Mouse (Mus musculus) midbrain, embryonic 10.5 days (tissue): ENCODE measurements around the gene Rrad. TPM values are rescaled to one million over a fixed set of nuclear protein-coding genes. Genes with fewer than 3 reads are reported as not detected.
"Not testable (repeated sequence)": the region's sequence is repeated elsewhere in the genome, so short reads cannot be mapped to it uniquely, and the experiment has no call there.

Experiments
- DNase-seq: peaks from one replicate; pipeline ENCODE4 v3.0.0-alpha.2; 2017; ENCODE audit warnings: low spot score
- H3K27ac ChIP-seq: fragments of 300-500 bp; sonication (generic); replicated peaks from 2 replicates; pipeline ENCODE4 v1.5.1; 2016; ENCODE audit warnings: mild to moderate bottlenecking
- H3K27me3 ChIP-seq: fragments of 300-500 bp; sonication (generic); 2 replicates; pipeline ENCODE4 v1.6.1; 2016; ENCODE audit warnings: low read depth, mild to moderate bottlenecking; ENCODE audit not compliant: poor library complexity, severe bottlenecking
- H3K36me3 ChIP-seq: fragments of 300-500 bp; sonication (generic); 2 replicates; pipeline ENCODE4 v1.6.1; 2016; ENCODE audit warnings: mild to moderate bottlenecking, moderate library complexity
- H3K4me1 ChIP-seq: fragments of 300-500 bp; sonication (generic); 2 replicates; pipeline ENCODE4 v1.6.1; 2016
- H3K4me3 ChIP-seq: fragments of 300-500 bp; sonication (generic); 2 replicates; pipeline ENCODE4 v1.5.1; 2016; ENCODE audit warnings: mild to moderate bottlenecking, moderate library complexity
- H3K9me3 ChIP-seq: fragments of 300-500 bp; sonication (generic); replicated peaks from 2 replicates; pipeline ENCODE4 v1.6.1; 2016; ENCODE audit warnings: mild to moderate bottlenecking
- WGBS: fragments of 180-500 bp; shearing (Covaris S2); methylation state at CpG from one replicate; pipeline ENCODE4 v1.1.7; 2016; 5-methylcytosine and 5-hydroxymethylcytosine counted together
- polyA plus RNA-seq: library from polyadenylated mRNA; unstranded; fragments of >200 nt; fragmentation: Nextera tagmentation; extraction: Ambion mirVana; gene quantifications from 2 replicates; pipeline ENCODE4 v1.2.1, GENCODE M21; 2016

Rrad gene
- polyA plus RNA-seq = 1.3 and 2.0 TPM in 2 replicates

- H3K27me3 ChIP-seq = peaks cover 42% of the 10 kb centered on the region
- peaks cover 30% of the 10 kb centered on the region for H3K4me1 ChIP-seq
- H3K27ac ChIP-seq = peak within 1 kb of the TSS; percentile 59
- H3K4me3 ChIP-seq = peak within 1 kb of the TSS; percentile 56
- peak; percentile 55 for DNase-seq
- WGBS = 1% methylated on average over 25 of the region's 28 CpGs
- no peaks in the 10 kb centered on the region for H3K9me3 ChIP-seq
- peaks cover 10% of the 10 kb centered on the region for H3K36me3 ChIP-seq
Observed at GRCm38 (mm10) chr8:104630981-104631663, at the start of gene Rrad. Gene Rrad (minus strand): TSS chr8:104631327.

- DNase-seq = no peak
- Histone ChIP-seq H3K4me1 (no peaks in the 10 kb centered on the region), H3K9me3 (no peaks in the 10 kb centered on the region), H3K4me3 (no peak overlapping the region), H3K27ac (no peak overlapping the region), H3K27me3 (no peaks in the 10 kb centered on the region), H3K36me3 (no peaks in the 10 kb centered on the region)
- 81% methylated on average over 4 of the region's 4 CpGs for WGBS
Observed at GRCm38 (mm10) chr8:104655614-104656013, 24.5 kb upstream of the Rrad start.

DNA sequence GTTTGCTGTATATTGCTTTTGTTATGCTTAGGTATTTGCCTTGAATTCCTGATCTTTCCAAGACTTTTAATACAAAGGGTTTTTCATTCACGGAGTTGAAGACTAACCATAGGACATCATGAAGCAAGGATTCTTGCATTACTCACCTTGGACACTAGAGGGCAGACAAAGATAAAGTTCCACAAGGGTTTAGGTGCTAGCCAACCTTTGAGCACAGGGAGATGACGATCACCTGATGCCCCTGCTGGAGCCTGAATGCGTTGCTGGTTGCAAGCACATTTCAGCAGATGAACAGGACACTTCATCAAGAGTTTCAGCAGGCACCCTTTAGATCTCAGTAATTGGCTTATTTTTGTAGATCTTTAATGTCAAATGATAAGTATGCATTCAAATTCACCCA, 23.9 kb upstream of the Rrad start:
- Histone ChIP-seq H3K27ac (no peak overlapping the region), H3K4me1 (no peaks in the 10 kb centered on the region), H3K36me3 (no peaks in the 10 kb centered on the region), H3K27me3 (no peaks in the 10 kb centered on the region), H3K9me3 (no peaks in the 10 kb centered on the region), H3K4me3 (no peak overlapping the region)
- WGBS = 6% methylated on average over 3 of the region's 3 CpGs
- DNase-seq = peak; percentile 50

- H3K4me1 ChIP-seq = peaks cover 22% of the 10 kb centered on the region
- DNase-seq, H3K36me3 ChIP-seq, H3K27ac ChIP-seq, H3K4me3 ChIP-seq, H3K9me3 ChIP-seq, H3K27me3 ChIP-seq: not testable (repeated sequence)
- WGBS = 70% methylated on average over 3 of the region's 3 CpGs
Observed at GRCm38 (mm10) chr8:104644187-104644586, 13.1 kb upstream of the Rrad start.

- no peaks in the 10 kb centered on the region for H3K27me3 ChIP-seq
- no peak for DNase-seq
- H3K4me1 ChIP-seq = peaks cover 22% of the 10 kb centered on the region
- 85% methylated on average over 6 of the region's 6 CpGs for WGBS
- H3K27ac ChIP-seq = peak overlapping the region; percentile 89
- H3K4me3 ChIP-seq = peak overlapping the region; percentile 82
- H3K36me3 ChIP-seq = peaks cover 23% of the 10 kb centered on the region
- no peaks in the 10 kb centered on the region for H3K9me3 ChIP-seq
Observed at GRCm38 (mm10) chr8:104642324-104642654, 11.2 kb upstream of the Rrad start.

GRCm38 (mm10) chr8:104641426-104642323, 10.5 kb upstream of the Rrad start, which contains the start of gene Ciao2b:
Gene Ciao2b (minus strand): TSS chr8:104641965.
- Histone ChIP-seq H3K27ac (peak within 1 kb of the TSS; percentile 89), H3K27me3 (no peaks in the 10 kb centered on the region), H3K4me3 (peak within 1 kb of the TSS; percentile 82), H3K9me3 (no peaks in the 10 kb centered on the region), H3K4me1 (peaks cover 22% of the 10 kb centered on the region), H3K36me3 (peaks cover 25% of the 10 kb centered on the region)
- peak; percentile 87 for DNase-seq
- WGBS = 1% methylated on average over 66 of the region's 66 CpGs

DNA sequence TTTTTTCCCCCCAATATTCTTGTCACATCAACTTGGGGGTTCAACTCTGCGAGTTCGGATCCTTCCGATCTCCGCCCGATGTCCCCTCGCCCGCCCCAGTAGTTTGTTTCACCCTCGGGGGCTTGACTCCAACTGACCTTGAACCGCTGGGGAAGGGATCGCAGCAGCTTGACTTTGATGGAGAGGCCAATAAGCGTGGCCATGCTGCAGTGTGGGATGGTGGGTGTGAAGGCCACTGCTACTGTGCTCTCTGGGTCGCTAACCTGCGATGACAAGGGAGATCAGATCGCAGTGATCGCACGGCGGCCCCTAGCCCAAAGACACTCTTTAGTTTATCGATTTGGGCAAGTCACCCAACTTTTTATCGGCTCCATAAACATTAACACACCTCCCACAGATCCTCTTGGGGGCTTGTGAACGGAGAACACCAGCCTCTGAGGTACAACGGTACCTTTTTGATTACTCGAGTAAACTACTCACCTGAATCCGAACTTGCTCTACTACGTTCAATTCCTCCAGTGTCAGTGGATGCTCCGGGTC, 9.8 kb upstream of the Rrad start:
- no peak for DNase-seq
- H3K27ac ChIP-seq = peak overlapping the region; percentile 89
- WGBS = 12% methylated on average over 25 of the region's 25 CpGs

GRCm38 (mm10) chr8:104640241-104640640, 9.1 kb upstream of the Rrad start:
- Histone ChIP-seq H3K4me3 (peak overlapping the region; percentile 82), H3K27ac (no peak overlapping the region), H3K4me1 (peaks cover 22% of the 10 kb centered on the region), H3K9me3 (no peaks in the 10 kb centered on the region), H3K27me3 (no peaks in the 10 kb centered on the region), H3K36me3 (peaks cover 32% of the 10 kb centered on the region)
- no peak for DNase-seq
- WGBS = 83% methylated on average over 7 of the region's 7 CpGs

More for the DNA sequence above, 9.8 kb upstream of the Rrad start:
- H3K9me3 ChIP-seq = no peaks in the 10 kb centered on the region
- no peaks in the 10 kb centered on the region for H3K27me3 ChIP-seq
- H3K4me1 ChIP-seq = peaks cover 22% of the 10 kb centered on the region
- H3K4me3 ChIP-seq = peak overlapping the region; percentile 82
- peaks cover 26% of the 10 kb centered on the region for H3K36me3 ChIP-seq

DNA sequence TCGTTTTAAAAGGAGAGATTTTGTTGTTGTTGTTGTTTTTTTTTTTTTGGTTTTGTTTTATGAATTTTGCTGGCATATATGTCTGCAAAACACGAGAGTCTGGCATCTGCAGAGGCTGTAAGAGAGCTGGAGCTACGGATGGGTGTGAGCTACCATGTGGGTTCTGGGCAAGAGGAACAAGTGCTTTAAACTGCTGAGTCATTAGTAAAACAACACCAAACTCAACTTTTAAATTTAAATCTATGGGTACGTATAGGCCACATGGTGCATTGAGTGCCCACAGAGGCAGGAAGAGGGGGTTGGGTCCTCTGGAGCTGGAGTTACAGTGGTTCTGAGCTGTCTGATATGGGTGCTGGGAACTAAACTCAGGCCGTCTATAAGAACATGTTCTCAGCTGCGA, 6.9 kb upstream of the Rrad start:
- Histone ChIP-seq H3K4me3 (no peak overlapping the region), H3K9me3 (no peaks in the 10 kb centered on the region), H3K27me3 (no peaks in the 10 kb centered on the region), H3K36me3 (peaks cover 35% of the 10 kb centered on the region), H3K4me1 (peaks cover 25% of the 10 kb centered on the region), H3K27ac (no peak overlapping the region)
- WGBS = 91% methylated on average over 6 of the region's 6 CpGs
- DNase-seq = no peak

DNA sequence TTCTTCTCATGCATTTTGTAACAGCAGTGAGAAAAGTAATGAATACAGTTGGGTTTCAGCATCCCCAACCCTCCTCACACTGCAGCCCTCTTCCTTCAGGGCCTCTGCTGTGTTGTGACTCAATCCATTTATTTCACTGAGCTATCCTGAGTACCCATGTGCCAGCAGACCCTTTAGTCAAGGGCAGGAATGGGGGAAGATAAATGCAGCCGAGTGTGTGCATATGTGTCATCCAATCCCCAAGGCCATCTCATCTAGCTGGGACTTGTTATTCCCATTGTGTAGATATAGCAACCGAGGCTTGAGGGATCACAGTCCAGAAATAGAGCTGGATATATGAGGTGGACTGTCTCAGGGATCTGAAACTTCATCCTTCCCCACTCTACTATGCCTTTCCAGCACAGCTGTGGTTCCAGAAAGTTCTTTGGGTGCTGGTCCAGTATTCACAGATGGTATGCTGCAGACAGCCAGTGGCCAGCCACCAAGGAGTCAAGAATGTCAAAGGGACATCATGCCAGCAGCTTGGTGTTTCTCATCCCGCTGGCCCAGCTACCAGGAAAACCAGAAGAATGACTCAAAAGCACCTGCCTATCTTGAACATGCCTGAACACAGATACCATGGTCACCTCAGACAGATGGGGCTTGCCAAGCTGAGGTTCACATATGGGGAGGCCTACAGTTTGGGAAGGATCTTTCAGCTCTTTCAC, 4.0 kb upstream of the Rrad start:
- H3K27ac ChIP-seq = no peak overlapping the region
- no peak overlapping the region for H3K4me3 ChIP-seq
- peaks cover 35% of the 10 kb centered on the region for H3K36me3 ChIP-seq
- H3K27me3 ChIP-seq = peaks cover 21% of the 10 kb centered on the region
- DNase-seq = no peak
- peaks cover 33% of the 10 kb centered on the region for H3K4me1 ChIP-seq
- WGBS = 93% methylated on average over 3 of the region's 3 CpGs
- no peaks in the 10 kb centered on the region for H3K9me3 ChIP-seq

DNA sequence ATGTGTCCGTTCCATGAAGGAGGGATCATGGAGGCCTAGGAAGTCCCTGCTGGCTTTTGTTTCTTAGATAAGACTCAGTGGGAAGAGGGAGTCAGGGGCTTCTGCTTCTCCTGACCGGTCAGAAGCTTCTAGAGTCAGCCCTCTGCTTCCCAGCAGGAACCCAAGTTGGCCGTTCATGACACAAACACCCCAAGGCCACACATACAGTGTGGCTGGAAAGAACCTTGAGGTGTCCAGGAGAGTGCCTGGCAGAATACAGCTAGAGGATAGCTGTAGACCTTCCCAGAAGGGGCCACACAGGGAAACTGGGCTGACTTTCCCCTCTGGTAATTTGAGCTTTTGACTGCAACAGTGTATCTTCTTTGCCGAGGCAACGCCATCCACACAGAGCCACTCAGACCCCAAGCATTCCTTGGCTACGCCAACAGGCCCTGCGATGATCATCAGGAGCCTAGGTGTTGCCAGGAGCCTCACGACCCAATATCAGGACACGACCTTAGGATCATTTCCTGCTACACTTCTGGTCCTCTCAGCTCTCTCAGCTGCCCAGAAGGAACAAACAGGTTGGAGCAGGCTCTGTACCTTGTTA, 2.1 kb upstream of the Rrad start:
- DNase-seq = no peak
- WGBS = 62% methylated on average over 9 of the region's 9 CpGs
- no peak overlapping the region for H3K4me3 ChIP-seq

GRCm38 (mm10) chr8:104632486-104632885, 1.4 kb upstream of the Rrad start:
- H3K36me3 ChIP-seq = peaks cover 13% of the 10 kb centered on the region
- H3K9me3 ChIP-seq = no peaks in the 10 kb centered on the region
- peaks cover 42% of the 10 kb centered on the region for H3K27me3 ChIP-seq
- H3K27ac ChIP-seq = no peak overlapping the region
- 64% methylated on average over 6 of the region's 6 CpGs for WGBS
- DNase-seq = no peak
- H3K4me1 ChIP-seq = peaks cover 30% of the 10 kb centered on the region
- no peak overlapping the region for H3K4me3 ChIP-seq

More for the DNA sequence above, 2.1 kb upstream of the Rrad start:
- Histone ChIP-seq H3K9me3 (no peaks in the 10 kb centered on the region), H3K27ac (no peak overlapping the region), H3K4me1 (peaks cover 30% of the 10 kb centered on the region), H3K27me3 (peaks cover 40% of the 10 kb centered on the region), H3K36me3 (peaks cover 19% of the 10 kb centered on the region)
